Mouse (Mus musculus): ENCODE results near the gene Tmbim7.

DNA sequence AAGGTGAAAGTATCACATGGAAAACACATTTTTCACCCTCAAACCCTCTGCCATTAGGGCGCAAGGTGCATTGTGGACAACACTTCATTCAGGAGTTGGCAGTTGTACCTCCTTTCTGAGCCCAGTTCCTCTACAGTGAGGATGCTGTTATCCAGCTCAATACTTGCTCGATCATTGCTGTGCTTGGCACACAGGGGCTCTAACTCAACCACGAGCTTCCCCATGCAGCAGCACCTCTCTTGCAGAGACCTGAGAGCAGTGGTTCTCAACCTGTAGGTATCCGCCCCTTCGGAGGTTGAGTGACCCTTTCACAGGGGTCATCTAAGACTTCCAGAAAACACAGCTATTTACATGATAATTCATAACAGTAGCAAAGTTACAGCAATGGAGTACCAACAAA lies 640 bp downstream of the Tmbim7 start:
- TF ChIP-seq POLR2A (IDR thresholded peaks at IDR 0.05; ENCODE audit: insufficient read depth, low read depth, low read length) (no peak), CTCF (IDR thresholded peaks at IDR 0.05) (no peak), EP300 (IDR thresholded peaks at IDR 0.05; ENCODE audit: insufficient read depth, low read depth, low read length) (no peak)
